Mouse (Mus musculus): ENCODE measurements around the gene Slc2a13.
A peak's percentile ranks its signal among the peaks of the same experiment; 100 is the strongest.

Slc2a13 gene

DNA sequence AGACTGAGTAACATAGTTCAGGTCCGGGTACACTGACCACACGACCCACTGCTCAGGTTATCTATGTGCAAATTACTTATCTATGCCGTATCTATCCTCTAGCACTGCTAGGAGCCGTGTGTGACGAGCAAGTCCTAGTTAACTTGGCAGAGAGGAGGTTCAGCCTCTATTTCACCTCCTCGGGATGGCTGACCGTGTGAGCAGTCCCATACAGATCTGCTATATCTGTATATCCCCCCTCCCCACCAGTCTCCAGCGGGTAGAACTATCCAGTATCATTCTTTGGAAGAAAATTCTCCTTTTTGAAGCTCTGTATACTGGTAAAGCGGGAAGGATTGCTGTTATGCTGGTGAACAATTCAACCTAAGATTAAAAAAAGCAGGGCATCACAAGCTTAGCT, 70.8 kb downstream of the Slc2a13 start:
- DNase-seq (ENCODE audit: low spot score in 2 of 2) = no peak

DNA sequence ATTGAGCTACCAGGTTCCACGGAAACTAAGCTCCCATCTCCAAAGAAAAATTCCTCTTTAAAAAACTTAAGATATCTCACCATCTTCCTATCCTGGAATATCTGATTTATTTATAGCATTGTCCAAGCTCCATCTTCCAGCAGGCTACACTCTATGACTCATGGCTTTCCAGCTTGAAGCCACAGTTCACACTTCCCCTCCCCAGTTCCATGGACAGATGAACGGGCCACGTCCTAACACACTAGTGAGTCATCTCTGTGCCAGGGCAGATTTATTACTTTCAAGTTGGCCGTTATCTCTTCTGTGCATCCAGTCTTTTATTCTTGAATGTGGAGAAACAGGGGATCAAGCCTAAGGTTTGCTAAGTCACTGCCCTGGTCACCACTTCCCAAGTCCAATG, 78.0 kb downstream of the Slc2a13 start:
- DNase-seq (ENCODE audit: low spot score in 2 of 2) = no peak

DNA sequence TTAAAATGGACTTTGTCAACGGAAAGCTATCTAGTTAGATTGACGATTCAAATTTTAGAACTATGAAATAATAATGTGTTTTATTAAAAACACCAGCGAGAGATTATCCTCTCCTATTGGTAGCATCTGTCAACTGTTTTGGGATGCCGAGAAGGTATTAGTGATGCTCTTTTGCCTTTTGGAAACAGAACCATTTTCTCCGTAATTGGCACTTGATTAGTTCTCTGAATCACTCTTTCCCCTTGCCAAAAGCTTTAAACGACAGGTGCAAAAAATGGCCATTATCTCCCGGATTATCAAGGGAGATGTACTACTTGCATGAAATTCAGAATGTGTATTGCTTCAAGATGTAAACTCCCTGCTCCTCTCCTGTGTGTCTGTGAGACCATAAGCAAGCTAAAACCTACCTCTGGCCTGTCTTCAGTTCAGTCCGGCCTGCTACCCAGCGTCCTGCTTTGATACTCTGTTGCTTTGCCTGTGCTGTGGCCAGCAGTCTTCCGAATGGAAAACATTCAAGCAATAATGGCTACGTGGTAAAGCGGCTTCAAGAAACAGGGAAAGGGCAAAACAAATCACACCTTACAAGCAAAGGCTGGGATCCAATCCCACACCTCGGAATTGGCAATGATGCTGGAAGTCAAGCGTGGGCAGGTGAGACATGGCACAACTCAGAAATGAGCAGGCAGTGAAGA, 93.0 kb downstream of the Slc2a13 start:
- no peak for DNase-seq (ENCODE audit: low spot score in 2 of 2)

DNA sequence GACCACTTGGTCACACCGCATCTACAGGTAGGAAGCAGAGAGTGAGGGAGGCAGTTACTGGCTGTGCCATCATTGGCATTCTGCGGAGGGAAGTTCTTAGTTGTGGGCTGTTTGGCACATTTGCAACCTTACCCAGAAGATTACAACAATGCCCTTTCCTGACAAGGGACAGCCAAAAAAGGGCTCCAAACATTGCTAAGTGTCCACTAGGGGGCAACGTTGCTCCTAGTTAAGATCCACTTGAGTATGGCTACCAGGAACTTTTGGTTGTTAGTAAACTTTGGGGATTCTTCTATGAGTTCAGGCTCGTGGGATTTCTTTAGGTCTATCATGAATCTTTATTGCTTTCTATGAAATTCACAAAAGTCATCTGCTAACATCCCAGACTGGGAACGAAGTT, 95.3 kb downstream of the Slc2a13 start:
- peak in 1 of 2 experiments; percentile 63 for DNase-seq (ENCODE audit: low spot score in 2 of 2)

DNA sequence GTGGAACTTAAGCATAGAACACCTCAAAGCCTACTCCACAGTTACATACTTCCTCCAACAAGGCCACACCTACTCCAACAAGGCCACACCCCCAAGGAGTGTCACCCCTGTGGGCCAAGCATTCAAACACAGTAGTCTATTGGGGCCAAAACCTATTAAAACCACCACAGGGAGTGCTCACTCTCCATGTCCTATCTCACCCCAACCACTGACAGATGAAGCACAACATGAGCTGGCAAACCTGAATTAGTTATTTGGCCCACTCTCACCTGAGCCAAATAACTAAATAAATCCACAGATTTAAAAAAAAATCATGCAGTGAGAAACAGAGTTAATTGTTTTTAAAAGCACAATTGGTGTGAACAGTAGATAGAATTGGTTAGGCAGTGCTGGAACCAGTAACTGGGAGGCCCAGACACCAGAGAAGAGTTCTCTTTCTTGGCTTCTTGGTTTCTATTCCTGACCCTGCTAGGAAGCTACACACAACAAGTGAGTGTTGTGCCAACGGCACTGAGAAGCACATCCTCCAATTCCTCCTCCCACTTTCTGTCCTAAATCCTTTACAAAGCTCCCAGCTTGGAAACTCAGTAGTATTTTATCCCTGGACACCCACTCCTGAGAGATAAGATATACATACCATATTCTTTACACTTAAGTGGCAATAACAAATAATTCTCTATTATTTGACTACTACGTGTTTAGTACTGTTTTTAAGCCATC, 99.2 kb downstream of the Slc2a13 start:
- no peak for DNase-seq (ENCODE audit: low spot score in 2 of 2)

DNA sequence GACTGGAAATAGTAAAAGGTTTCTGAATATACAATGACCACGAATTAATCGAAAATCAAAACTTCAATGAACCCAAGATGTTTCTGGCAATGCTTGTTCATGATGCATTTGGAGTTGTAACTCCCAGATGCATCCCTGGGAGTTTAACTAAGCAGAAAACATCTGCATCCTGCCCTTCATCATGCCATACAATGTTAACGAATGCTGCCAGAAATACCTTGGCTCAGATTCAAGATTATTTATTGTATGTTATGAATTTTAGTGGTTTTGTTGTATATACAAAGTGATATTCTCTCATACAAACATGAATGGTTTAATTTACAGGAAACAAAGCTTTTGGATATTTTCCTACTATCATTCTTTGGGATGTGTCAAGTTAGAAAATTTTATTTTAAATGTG, 107.7 kb downstream of the Slc2a13 start:
- no peak for DNase-seq (ENCODE audit: low spot score in 2 of 2)

DNA sequence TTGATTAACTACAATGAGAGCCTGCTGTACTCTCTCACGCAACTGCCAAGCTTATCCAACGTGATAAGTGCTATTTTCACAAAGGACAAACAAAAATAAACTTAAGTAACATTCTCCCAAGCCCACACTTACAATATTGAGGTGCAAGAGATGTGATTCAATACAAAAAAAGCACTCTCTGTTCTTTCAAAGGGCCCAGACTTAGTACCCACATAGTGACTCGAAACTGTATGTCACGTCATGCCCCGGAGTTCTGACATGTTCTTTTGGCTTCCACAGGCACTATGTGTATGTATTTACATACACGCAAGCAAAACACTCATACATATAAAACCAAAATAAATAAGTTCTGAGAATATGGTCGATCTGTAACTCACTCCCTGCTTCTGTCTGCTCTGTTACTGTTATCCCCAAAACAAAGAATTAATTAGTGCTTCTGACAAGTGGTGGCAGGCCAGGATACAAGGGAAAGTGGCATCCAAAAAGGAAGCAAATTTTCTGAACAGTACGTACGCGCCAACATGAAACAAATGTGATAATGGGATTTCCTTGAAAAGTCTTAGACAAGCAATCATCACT, 109.1 kb downstream of the Slc2a13 start:
- no peak for DNase-seq (ENCODE audit: low spot score in 2 of 2)

DNA sequence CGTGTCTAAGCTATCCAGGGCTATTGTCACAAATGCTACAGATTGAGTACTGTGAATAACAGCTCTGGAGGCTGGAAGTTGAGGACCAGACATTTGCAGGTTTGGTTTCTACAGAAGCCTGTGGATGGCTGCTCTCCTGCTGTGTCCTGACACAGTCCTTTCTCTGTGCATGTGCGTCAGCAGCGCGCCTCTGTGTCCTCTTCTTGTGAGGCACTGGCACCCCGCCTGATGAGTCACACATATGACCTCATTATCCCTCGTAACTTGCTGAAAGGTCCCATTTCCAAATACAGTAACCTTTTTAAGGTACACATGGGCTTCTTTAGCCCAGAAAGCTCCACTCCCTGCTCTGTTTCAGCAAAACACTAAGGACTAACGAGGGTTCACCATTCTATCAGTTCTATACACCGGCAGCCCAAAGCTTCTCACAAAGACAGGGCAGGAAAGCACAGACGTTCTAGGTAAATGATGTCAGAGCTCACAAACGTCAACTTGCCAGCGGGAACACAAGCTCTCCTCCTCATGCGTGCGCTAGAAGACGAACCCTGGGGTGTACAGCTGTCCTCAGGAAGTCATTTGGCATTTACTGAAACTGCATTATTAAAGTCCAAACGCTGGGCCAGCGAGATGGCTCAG, 109.9 kb downstream of the Slc2a13 start:
- DNase-seq (ENCODE audit: low spot score in 2 of 2) = no peak

DNA sequence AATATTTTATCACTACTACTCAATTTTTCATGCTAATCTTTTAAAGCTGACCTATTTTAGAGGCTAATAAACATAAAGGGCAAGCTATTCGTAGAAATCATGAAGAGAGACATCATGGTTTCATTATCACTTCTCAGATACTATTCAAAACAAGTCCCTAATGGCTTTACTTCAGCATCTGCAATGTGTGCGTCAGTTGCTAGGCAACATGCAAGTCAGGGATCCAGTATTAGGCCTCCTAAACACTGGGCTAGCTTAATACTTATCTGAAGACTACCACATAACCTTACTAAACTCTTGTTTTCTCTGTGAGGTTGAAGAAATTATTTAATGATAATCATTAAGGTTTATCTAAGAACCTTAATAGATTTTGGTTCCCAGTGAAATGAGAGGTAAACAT, 111.1 kb downstream of the Slc2a13 start:
- no peak for DNase-seq (ENCODE audit: low spot score in 2 of 2)

DNA sequence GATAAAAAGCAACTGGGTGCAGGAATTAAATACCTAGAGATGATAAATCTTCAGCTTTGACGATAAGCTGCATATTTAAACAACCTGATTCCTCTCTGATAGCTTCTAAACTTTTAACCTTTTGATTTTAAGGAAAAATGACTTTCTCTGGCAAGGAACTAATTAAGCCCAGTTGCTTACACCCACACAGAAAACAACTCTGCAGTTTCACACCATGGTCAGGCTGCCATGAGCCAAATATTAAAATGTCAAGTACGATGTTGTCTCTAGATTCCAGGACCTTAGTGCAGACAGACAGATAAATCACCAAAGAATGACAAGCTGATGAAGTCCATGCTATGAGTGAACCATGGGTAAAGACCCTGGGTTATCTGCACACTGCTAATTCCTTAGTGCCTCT, 115.9 kb downstream of the Slc2a13 start:
- DNase-seq (ENCODE audit: low spot score in 2 of 2) = no peak

DNA sequence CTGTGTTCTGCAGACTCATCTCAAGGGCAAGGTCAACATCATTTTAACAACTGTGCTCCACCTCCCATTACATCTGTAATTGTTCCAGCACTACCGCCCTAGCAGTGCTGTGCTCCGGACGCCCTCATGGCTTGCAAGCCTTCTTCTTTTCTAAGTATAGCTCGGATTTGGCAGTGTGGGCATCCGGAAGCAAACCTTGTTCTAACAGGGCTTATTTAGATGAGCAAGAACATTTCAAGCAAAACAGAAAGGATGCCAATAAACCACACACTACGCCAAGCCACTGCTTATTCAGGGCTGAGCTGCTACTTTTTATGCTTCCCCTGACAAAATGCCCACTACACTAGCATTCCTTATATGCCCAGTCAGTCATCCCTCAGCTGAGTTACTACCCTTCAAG, 127.7 kb downstream of the Slc2a13 start:
- no peak for DNase-seq (ENCODE audit: low spot score in 2 of 2)

DNA sequence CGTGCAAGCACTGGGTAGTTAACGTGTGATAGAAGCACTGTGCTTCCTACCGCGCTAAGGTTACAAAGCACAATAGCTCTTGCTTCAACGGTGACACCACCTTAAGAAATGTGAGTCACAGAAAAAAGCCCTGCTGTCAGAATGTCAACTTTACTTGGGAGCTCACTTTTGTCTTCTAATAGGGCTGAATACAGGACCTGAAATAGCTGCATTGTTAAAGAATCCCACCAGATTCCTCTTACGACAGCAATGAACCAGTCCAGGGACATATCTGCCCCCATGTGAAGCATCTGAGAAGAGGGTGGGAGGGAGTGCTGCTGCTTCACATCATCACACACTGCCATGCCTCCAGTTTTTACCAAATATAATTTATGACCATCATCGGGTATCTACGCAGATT, 129.6 kb downstream of the Slc2a13 start:
- DNase-seq (ENCODE audit: low spot score in 2 of 2) = no peak

DNA sequence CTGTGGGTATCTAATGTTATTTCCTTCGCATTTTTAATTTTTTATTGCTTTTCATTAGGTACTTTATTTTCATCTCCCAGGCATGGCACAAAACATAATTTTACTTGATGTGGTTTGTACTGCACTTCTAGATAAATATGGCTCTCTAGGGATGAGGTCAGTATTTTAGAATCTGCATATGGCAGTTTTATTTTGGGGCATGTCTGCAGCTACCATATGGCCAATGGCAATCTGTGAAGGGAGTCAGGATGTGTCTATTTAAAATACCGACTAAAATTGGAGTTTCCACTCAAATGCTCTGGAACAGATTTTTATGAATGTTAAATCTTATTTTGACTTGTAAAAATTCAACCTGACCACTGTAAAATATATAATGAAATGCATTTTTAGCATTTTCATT, 133.2 kb downstream of the Slc2a13 start:
- no peak for DNase-seq (ENCODE audit: low spot score in 2 of 2)

DNA sequence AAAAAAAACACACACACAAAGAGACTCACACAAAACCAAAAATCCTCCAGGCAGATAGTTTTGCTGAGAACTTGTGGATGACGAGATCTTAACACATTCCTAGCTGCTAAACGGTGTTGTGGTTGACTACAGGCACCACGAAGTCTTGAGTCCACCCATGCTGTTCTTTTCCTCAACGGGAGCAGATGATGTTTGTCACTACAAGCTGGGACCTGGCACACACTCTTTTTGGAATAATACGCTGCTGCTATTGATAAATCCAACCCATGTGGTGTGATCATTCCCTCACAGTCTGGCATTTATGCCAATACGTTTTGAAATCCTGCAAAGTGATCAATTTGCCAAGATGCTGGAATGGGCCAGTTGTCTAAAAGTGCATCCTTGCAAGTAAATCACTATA, 147.6 kb downstream of the Slc2a13 start:
- DNase-seq (ENCODE audit: low spot score in 2 of 2) = no peak

DNA sequence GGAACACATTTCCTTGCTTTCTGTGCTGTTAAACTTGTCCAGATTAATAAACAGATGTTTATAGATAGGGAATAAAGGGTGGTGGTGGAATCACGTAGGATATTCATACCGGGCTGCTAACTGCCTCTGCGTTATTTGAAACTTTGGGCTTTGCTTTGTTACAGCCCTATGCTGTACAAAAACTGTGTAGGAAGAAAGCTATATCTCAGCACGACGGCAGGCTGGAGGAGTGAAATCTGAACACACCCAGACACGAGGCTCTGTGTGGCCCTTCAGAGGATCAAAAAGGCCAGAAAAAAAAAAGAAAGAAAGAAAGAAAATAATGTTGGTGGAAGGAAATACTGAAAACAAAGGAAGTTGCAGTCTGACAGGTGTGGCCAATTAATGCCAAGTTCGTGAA, 166.1 kb downstream of the Slc2a13 start:
- no peak for DNase-seq (ENCODE audit: low spot score in 2 of 2)

DNA sequence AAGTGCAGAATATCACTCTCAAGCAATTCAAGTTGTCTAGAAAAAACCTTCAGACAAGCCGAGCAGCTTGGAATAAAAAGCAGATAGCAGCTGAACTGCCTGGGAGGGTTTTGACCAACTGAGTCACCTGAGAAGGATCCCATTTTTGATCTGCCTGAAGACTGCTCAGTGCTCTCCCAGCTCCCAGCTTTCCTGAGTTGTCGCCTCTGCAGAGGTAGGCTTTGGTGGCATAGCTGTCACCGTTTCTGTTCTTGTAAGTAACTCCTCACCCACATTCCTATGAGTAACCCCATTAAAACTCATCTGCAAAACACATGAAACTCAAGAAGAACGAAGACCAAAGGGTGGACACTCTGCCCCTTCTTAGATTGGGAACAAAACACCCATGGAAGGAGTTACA, 177.9 kb downstream of the Slc2a13 start:
- no peak for DNase-seq (ENCODE audit: low spot score in 2 of 2)

DNA sequence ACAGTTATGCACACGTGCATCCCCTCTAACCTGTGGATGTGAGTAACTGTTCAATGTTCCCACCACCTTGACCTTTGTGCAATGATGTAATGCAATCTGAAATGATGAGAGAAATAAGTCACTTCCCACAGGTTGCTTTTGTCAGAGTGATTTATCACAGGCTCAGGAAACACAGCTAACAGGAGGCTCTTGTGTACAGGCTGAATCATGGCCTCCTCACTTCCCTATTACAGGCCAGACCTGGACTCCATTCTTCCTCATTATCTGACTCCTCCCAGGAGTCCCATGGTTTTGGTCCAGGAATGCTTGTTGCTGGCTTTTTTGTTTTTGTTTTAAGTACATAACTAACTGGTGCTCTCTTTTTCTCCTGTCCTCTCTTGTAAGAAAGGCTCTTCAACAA, 189.4 kb downstream of the Slc2a13 start:
- DNase-seq (ENCODE audit: low spot score in 2 of 2) = no peak

DNA sequence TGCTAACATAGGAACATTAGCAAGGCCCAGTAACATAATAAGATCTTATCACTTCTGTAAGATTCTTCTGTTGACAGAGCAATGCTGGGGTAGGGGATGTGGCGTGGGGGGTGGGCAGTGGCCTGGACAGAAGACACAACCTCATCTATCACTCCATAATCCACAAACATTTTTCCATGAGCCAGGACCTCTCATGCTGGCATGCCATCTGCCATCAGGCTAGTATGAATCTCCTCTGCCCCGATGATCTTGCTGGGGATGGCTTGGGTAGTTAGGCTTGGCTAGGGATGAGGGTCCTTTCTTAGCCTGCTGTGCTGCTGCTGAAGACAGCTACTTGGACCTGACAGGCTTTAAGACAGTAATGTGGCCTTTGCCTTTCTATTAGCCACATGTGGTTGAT, 190.5 kb downstream of the Slc2a13 start:
- no peak for DNase-seq (ENCODE audit: low spot score in 2 of 2)

DNA sequence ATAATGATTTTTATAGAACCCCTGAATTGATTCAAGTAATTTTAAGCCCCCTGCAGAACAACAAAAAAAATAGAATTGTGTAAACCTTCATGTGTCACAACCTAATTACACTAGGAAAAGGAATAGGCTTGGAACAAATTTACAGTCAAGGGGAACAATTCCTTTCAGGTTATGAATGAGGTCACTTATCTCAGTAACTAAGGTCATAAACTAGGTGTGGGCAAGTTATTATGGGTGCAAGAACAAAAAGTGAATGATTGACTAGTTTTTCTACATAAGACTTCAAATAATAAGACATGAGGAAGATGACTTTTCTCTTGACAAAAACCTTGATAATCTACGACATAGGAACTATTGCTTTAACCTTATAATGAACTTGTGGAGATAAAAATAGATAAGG, 191.2 kb downstream of the Slc2a13 start:
- DNase-seq (ENCODE audit: low spot score in 2 of 2) = no peak

DNA sequence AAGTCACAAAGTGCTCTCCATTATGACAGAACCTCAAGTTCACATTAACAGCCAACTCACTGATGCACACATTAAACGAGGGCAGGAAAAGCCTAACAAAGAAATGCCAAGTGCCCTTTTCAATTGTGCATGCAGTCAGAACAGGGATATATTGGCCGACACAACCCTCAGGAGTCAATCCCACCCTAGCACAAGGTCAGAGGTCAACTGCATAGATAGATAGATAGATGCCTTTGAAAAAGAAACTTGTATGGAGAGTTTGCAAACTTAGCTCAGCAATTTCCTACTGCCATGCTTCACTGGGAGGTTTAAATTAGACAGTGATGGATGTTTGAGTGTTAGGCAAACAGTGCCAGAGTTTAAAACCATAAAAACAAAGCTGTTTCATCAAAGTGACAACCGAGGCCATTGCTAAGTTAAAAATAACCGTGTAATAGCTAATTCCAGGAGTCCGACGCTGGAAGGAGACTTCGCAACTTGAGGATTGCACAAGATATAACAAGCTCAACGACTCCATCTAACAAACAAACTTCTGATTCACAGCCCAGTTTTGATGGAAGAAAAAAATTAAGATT, 194.2 kb downstream of the Slc2a13 start:
- no peak for DNase-seq (ENCODE audit: low spot score in 2 of 2)

DNA sequence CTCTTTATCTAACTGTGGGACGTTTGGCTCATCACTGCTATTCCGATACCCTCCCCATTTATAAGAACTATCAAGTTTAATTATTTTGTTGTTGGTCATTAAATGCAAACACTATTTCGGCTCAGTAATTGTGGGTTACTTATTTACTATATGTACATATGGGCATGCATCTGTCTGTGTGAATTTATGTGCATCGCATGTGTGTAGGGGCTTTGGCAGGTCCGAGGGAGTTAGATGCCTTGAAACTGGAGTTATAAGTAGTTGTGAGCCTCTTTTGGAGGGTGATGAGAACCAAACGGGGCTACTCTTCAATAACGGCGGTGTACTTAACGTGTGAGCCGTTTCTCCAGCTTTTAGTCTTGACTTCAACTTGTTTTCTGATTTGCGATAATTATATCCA, 195.5 kb downstream of the Slc2a13 start:
- DNase-seq (ENCODE audit: low spot score in 2 of 2) = no peak

DNA sequence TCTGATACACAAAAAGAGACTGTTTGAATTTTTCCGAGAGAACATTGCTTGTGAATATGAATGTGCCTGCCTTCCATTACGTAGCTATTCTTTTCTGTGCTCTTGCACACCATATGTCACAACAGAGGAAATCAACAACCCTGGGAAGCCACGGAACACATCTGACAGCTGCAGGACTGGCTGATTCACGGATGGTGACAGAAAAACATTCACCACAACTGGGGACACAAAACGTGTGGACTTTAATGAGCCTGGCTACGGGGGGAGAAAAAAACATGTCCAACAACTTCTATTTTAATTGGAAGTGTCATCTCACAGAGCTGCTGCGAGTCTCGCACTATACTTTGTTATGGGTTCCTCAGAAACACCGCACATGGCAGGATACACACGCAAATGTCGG, 196.0 kb downstream of the Slc2a13 start:
- DNase-seq (ENCODE audit: low spot score in 2 of 2) = no peak

DNA sequence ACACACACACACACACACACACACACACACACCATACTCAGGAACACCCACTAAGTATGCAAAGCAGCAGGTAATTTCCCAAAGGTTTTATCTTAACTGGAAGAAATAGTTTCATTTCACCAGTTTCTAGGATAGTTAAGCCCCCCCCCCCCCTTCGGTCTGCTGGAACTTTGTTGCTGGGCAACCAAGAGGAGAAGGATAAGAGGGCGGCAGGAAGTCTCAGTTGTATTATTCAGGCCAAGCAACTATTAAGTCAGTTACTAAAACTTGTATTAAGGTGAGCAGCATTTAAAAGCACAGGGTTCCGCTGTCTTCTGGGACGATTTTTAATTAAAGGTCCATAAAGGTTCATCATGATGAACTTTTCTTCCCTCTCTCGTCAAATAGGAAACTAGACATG, 198.6 kb downstream of the Slc2a13 start:
- DNase-seq (ENCODE audit: low spot score in 2 of 2) = no peak
